Mouse (Mus musculus) erythroblast, embryonic 14.5 days (primary cell): ENCODE results near the gene Fam209.

Source experiments
- GATA1 ChIP-seq: IDR thresholded peaks from 2 replicates; pipeline ENCODE4 v1.6.1; 2012; ENCODE audit warnings: low read length, inconsistent platforms, mixed read lengths
- TAL1 ChIP-seq: IDR thresholded peaks from 3 replicates; pipeline ENCODE4 v1.6.1; 2012; ENCODE audit warnings: low read length, inconsistent platforms, mixed read lengths

DNA sequence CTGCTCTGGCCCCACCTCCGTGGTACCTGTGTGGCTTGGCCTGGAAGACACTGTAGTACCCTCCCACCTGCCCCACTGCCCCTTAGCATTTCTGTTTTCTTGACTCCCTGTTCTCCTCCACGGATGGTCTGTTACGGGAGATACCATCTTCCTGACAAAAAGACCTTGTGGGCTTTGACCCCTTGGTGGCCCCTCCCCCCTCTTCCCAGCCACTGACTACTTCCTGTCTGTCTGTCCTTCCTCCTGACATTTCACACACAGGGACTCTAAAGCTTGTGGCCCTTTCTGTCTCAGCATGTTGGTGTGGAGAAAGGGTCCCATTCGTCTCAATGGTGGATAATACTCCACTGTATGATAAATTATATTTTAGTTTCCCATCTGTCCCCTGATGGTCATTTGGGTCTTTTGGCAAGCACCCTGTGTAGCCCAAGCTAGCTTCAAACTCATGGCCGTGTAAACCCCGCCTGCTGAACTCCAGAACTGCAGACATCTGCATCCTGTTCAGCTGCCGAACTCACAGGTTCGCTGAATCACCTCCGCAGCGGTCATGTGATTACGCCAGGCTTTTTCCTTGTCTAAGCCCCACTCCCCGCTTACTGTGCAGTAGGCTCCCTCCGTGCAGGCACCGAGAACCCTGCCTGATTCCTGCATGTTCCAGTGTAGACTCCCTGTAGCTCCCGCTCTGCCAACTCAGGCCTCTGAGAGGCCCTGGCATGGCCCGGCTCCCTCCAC, 9.5 kb downstream of the Fam209 start:
- no peak for TF ChIP-seq GATA1
- TF ChIP-seq TAL1: no peak
